Mouse (Mus musculus): ENCODE measurements around the gene Parl. TPM values are rescaled to one million over a fixed set of nuclear protein-coding genes. Genes with fewer than 3 reads are reported as not detected.

Parl gene
- total and polyA plus RNA-seq, 2 experiments from 2014 or later = 81.8 to 104 TPM

- 67% methylated on average over 4 of the region's 4 CpGs for WGBS
- DNase-seq (ENCODE audit: low spot score) (no peak), ATAC-seq (ENCODE audit: low FRiP score) (no peak)
- Histone ChIP-seq H3K4me1 (ENCODE audit: insufficient read depth, low read length) (no peaks in the 10 kb centered on the region), H3K9ac (replicated peaks; ENCODE audit: low read length, poor library complexity, severe bottlenecking) (no peak overlapping the region), H3K4me3 (ENCODE audit: low read depth, low read length) (no peak overlapping the region), H3K4me2 (ENCODE audit: low read depth, low read length, poor library complexity, severe bottlenecking) (no peak overlapping the region), H3K9me3 (ENCODE audit: low read length) (no peaks in the 10 kb centered on the region), H3K27ac (ENCODE audit: low read depth, low read length) (no peak overlapping the region), H3K36me3 (ENCODE audit: insufficient read depth, low read length) (peaks cover 42% of the 10 kb centered on the region), H3K27me3 (ENCODE audit: insufficient read depth, low read length) (no peaks in the 10 kb centered on the region)
- no peak for TF ChIP-seq CTCF (IDR thresholded peaks at IDR 0.05)
Measured at GRCm38 (mm10) chr16:20234406-20234805, 67.8 kb downstream of the Parl start.

Other genes with a start within 250 kb of the Parl start
- gene Klhl24, start 204.8 kb downstream of the Parl start, total RNA-seq (2014; rRNA removed) = 78.2 and 98.1 TPM in 2 replicates
- gene Klhl24, start 204.8 kb downstream of the Parl start, polyA plus RNA-seq (2015; fragmentation: Nextera tagmentation; extraction: Ambion mirVana) = 31.1 and 36.3 TPM in 2 replicates
- gene Yeats2, start 161.3 kb downstream of the Parl start, total RNA-seq (2014; rRNA removed) = 43.0 and 43.2 TPM in 2 replicates
- gene Yeats2, start 161.3 kb downstream of the Parl start, polyA plus RNA-seq (2015; fragmentation: Nextera tagmentation; extraction: Ambion mirVana) = 9.9 and 11.3 TPM in 2 replicates
- 8.6 and 9.7 TPM in 2 replicates for gene Map6d1, start 61.0 kb downstream of the Parl start, total RNA-seq (2014; rRNA removed)
- 3.7 and 4.3 TPM in 2 replicates for gene Map6d1, start 61.0 kb downstream of the Parl start, polyA plus RNA-seq (2015; fragmentation: Nextera tagmentation; extraction: Ambion mirVana)
- gene Cyp2ab1, start 23.0 kb upstream of the Parl start, total RNA-seq (2014; rRNA removed) = not detected in 2 replicates
- gene Cyp2ab1, start 23.0 kb upstream of the Parl start, polyA plus RNA-seq (2015; fragmentation: Nextera tagmentation; extraction: Ambion mirVana) = not detected in 2 replicates
- 68.7 and 90.1 TPM in 2 replicates for gene Abcc5, start 124.0 kb upstream of the Parl start, total RNA-seq (2014; rRNA removed)
- 98.7 and 110 TPM in 2 replicates for gene Abcc5, start 124.0 kb upstream of the Parl start, polyA plus RNA-seq (2015; fragmentation: Nextera tagmentation; extraction: Ambion mirVana)
- 87.2 and 96.4 TPM in 2 replicates for gene Eif2b5, start 196.4 kb upstream of the Parl start, total RNA-seq (2014; rRNA removed)
- gene Eif2b5, start 196.4 kb upstream of the Parl start, polyA plus RNA-seq (2015; fragmentation: Nextera tagmentation; extraction: Ambion mirVana) = 70.0 and 74.6 TPM in 2 replicates
- gene Dvl3, start 214.6 kb upstream of the Parl start, total RNA-seq (2014; rRNA removed) = 44.9 and 46.3 TPM in 2 replicates
- 24.6 and 29.5 TPM in 2 replicates for gene Dvl3, start 214.6 kb upstream of the Parl start, polyA plus RNA-seq (2015; fragmentation: Nextera tagmentation; extraction: Ambion mirVana)
- gene Ap2m1, start 233.1 kb upstream of the Parl start, total RNA-seq (2014; rRNA removed) = 975 and 994 TPM in 2 replicates
- 1,551 and 1,562 TPM in 2 replicates for gene Ap2m1, start 233.1 kb upstream of the Parl start, polyA plus RNA-seq (2015; fragmentation: Nextera tagmentation; extraction: Ambion mirVana)
- gene Abcf3, start 246.2 kb upstream of the Parl start, total RNA-seq (2014; rRNA removed) = 65.3 and 76.0 TPM in 2 replicates
- 73.1 and 75.2 TPM in 2 replicates for gene Abcf3, start 246.2 kb upstream of the Parl start, polyA plus RNA-seq (2015; fragmentation: Nextera tagmentation; extraction: Ambion mirVana)